Mouse (Mus musculus) adrenal gland (tissue): ENCODE measurements at regions not wholly inside any gene's neighbourhood (a gene's known extent, or its start where the extent isn't known, plus 50 kb on each side); places are given as distances from the start of the nearest gene placed in this dataset.

Source experiments
- intact Hi-C: fragments of 180-260 bp; cut with DNase I; formaldehyde crosslinking; loops from one replicate; pipeline ENCODE4 v1.15.1; 2025

DNA sequence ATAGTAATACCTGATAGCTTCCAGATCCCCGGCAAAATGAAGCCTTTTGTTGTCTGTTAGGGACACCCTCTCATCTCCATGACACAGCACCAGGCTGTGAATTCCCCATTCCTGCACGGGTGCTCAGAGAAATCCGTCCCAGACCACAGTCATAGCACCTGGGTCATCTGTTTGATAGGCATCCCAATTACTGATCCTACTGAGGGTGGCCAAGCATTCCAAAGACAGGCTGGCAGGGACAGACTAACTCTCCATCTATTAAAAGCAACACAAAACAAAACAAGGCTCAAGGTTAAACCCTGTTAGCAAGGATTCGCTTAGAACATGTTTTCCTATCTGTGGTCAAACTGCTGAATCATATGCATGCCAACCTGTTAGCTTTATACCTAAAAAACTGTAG is 213.8 kb upstream of the Atp2b1 start:
- intact Hi-C loops: no loop called here

- intact Hi-C loops: no loop called here
Measured at GRCm38 (mm10) chr10:98701285-98701684, 212.9 kb upstream of the Atp2b1 start.

GRCm38 (mm10) chr10:98702470-98703215 is 211.6 kb upstream of the Atp2b1 start:
- intact Hi-C loops: no loop called here

GRCm38 (mm10) chr10:98703642-98704293 is 210.4 kb upstream of the Atp2b1 start:
- intact Hi-C loops: no loop called here

GRCm38 (mm10) chr10:98704559-98704958 is 209.6 kb upstream of the Atp2b1 start:
- intact Hi-C loops: no loop called here

- intact Hi-C loops: no loop called here
Measured at GRCm38 (mm10) chr10:98717856-98718255, 196.3 kb upstream of the Atp2b1 start.

DNA sequence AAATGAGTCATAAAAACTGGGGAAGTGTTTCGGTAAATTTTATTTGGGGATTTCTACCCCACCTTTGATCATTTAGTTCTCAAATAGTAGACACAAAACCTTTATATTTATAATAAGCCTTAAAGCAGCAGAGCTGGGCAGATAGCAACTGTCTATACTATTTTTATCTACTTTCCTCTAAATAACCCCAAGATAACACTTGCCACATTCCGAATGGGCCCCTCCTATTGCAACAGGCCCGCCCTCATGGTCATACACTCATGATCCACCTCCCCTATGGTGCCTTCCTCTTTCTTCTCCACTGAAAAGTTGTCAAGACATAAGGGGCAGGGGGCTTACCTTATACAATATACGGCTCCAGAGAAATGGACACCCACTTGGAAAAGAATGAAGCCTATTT is 195.5 kb upstream of the Atp2b1 start:
- intact Hi-C loops: no loop called here

- intact Hi-C loops: no loop called here
Measured at GRCm38 (mm10) chr10:98720256-98721005, 193.8 kb upstream of the Atp2b1 start.

GRCm38 (mm10) chr10:98725110-98725509 is 189.1 kb upstream of the Atp2b1 start:
- intact Hi-C loops: no loop called here

- intact Hi-C loops: no loop called here
Measured at GRCm38 (mm10) chr10:98727130-98727529, 187.1 kb upstream of the Atp2b1 start.

GRCm38 (mm10) chr10:98728396-98729030 is 185.7 kb upstream of the Atp2b1 start:
- intact Hi-C loops: no loop called here

- intact Hi-C loops: no loop called here
Measured at GRCm38 (mm10) chr10:98733950-98734585, 180.1 kb upstream of the Atp2b1 start.

DNA sequence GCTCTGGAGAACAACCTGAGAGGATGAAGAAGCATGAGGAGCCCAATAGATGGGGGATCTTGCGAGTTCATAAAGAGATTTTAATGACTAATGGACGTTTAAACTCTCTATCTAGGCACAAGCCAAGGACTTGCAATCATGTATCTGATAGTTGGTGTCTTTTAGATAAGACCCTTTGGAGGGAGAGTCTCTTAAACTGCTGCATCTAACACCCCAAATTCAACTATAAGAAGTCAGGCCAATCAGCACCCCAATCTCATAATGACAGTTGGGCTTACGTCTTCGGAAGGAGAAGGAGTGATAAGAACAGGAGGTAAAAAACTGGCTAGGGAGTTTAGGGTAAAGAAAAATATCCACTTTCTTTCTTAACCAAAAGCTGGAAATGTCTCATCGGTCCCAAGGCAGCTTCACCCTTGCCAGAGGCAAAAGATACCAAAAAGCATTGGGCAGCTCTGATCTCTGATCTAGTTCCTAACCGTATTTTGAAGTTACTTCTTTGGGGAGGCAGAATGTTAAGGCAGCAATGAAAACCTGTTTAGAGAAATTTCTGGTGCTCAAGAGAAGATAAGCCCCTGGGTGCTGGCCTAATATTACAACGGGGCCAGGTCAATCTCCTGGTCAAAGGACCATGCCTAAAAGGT is 173.6 kb upstream of the Atp2b1 start:
- intact Hi-C loops: no loop called here

DNA sequence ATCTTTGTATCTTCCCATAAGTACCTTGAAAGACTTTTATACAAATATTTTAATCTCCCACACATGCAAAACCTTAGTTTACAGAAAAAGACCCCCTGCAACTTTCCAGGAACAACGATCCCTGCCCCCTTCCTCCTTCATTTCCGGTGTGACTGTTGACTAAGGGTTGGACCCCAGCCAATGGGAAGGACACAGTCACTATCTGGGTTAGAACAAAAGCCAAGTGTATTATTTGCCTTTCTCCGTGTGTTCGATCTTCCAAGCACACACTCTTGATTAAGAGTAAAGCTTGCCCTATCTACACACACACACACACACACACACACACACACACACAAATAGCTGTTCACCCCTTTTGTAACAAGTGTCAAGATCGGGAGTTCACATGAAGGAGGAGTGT is 172.8 kb upstream of the Atp2b1 start:
- intact Hi-C loops: no loop called here

DNA sequence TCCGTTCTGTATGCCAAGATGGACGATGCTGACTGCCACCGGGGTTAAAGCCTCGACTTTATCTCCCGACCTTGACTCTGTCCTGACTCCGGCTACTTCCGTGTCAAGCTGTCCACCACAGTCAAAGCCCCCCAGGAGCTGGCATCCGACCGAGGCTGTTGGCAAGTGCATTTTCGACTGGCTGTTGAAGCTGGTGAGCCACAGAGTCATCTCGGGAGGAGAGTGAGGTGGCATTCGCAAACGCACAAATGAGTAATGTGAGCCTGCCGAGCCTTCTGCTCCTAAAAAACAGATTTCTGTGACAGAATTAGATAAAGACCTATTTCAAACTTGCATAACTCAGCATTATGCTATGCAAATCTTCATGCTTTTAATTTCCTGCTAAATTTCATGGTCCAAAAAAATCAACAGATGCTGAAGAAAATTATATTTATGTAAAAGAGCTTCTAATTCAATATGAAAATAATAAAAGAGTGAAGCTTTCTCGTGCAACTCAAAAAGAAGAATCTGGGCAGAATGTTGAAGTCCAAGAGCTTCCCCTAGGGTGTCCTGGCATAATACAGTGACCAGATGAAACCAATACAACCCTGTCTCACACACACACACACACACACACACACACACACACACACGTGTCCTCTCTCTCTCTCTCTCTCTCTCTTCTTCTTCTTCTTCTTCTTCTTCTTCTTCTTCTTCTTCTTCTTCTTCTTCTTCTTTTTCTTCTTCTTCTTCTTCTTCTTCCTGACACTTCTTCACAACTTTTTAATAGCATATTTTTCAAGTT is 171.2 kb upstream of the Atp2b1 start:
- intact Hi-C loops: no loop called here

DNA sequence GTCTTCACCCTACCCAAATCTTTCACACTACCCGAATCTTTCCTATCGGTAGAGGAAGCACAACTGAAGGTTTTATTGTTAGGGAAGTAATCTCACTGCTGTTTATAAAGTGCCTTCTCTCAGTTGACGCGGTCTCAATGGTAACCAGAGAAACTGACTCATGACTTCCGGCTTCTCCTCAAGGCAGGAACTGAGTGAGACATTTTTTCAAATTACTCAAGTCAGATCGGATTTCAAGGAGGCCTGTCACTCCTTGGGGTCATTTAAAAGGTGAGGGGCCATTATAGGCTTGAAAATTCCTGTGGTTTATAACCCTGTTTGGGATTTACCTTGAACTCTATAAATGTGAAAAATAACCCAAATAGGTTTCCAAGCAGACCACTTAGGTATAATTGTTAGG is 170.0 kb upstream of the Atp2b1 start:
- intact Hi-C loops: no loop called here

GRCm38 (mm10) chr10:98744662-98745061 is 169.5 kb upstream of the Atp2b1 start:
- intact Hi-C loops: no loop called here

DNA sequence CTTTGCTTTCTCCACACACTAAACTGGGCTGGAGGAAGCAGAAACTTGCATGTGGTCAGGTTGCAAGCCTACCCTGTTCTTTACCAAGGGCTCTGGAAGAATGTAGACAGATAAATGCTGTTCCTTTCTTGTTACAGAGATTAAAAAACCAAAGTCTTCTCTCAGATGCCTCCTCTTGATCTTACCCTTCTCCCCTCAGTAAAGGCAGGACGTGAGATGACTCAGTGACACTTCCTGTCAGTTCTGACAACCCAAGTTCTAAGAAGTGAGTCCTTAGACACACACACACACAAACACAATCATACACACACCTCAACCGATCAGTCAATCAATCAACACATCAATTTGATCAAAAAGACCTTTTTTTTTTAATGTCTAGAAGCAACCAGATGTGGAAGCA is 168.8 kb upstream of the Atp2b1 start:
- intact Hi-C loops: no loop called here

GRCm38 (mm10) chr10:98745861-98746260 is 168.3 kb upstream of the Atp2b1 start:
- intact Hi-C loops: no loop called here
